Mouse (Mus musculus): Measurements from ENCODE around the gene Clptm1.
"Not testable (repeated sequence)": the region's sequence is repeated elsewhere in the genome, so short reads cannot be mapped to it uniquely, and the experiment has no call there.

Clptm1 gene

GRCm38 (mm10) chr7:19609641-19610332 is 55.0 kb downstream of the Clptm1 start:
- DNase-seq (ENCODE audit: low read depth): no peak

DNA sequence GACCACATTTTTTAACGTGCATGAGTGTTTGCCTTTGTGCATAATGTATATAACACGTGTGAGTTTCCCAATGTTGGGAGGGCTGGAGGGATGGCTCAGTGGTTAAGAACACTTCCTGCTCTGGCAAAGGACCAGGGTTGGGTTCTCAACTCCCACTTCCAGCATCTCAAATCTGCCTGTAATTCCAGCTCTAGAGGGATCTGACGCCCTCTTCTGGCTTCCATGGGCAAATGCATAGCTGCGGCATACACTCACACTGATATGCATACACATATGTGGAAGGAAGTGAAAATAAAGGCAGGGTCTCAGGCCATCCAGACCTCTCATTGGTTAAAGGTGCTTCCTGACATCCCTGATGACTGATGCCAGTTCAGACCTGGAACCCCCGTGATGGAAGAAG is 57.5 kb downstream of the Clptm1 start:
- no peak for DNase-seq (ENCODE audit: low read depth)

DNA sequence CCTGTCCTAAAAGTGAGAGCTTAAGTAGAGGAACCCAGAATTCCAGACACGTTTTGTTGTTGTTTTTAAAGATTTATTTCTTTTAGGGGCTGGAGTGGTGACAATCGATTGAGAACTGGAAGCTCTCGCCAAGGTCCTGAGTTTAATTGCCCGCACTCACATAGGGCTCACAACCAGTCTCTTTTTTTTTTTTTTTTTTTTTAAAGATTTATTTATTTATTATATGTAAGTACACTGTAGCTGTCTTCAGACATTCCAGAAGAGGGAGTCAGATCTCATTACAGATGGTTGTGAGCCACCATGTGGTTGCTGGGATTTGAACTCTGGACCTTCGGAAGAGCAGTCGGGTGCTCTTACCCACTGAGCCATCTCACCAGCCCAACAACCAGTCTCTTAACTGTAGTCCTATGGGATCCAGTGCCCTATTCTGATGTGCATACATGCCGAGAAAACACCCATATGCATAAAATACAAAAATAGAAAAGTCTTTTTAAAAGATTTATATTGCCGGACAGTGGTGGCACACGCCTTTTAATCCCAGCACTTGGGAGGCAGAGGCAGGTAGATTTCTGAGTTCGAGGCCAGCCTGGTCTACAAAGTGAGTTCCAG is 60.1 kb downstream of the Clptm1 start:
- not testable (repeated sequence) for DNase-seq (ENCODE audit: low read depth)

GRCm38 (mm10) chr7:19603849-19604605 is 60.8 kb downstream of the Clptm1 start, which contains the start of gene Clasrp:
Clasrp (minus strand) TSS chr7:19604486.
- peak; percentile 83 for DNase-seq (ENCODE audit: low read depth)

- DNase-seq (ENCODE audit: low read depth): no peak
Measured at GRCm38 (mm10) chr7:19603055-19603454, 61.8 kb downstream of the Clptm1 start.

- no peak for DNase-seq (ENCODE audit: low read depth)
Measured at GRCm38 (mm10) chr7:19600562-19600961, 64.3 kb downstream of the Clptm1 start.

DNA sequence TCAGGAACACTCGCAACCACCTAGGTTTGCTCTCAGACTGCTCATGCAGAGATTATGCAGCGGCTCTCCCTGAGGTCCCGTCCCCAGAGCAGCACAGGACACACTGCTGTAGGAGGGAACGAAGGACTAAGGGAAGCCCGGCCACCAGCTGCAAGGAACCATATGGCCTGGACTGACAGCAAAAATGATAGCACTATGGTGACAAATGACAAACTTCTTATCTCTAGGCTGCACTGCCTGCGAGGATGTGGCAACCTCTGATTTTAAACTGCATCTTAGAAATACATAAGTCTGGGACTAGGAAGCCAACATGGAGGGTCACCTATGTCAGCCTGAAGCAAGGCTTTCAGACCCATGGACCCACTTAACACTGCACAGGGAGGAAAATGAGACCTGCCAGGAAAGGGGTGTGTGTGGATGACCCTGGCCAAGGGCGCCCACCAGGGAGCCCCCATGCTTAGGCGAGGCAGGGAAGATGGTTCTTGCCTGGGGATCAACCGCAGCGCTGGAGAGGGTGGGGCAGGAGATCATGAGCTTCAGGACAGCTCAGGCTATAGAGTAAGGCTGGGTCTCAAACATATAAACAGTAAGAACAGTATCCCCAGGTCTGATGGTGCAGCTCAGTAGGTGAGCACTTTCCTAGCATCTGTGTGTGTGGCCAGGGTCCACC is 71.6 kb downstream of the Clptm1 start:
- DNase-seq (ENCODE audit: low read depth): no peak

DNA sequence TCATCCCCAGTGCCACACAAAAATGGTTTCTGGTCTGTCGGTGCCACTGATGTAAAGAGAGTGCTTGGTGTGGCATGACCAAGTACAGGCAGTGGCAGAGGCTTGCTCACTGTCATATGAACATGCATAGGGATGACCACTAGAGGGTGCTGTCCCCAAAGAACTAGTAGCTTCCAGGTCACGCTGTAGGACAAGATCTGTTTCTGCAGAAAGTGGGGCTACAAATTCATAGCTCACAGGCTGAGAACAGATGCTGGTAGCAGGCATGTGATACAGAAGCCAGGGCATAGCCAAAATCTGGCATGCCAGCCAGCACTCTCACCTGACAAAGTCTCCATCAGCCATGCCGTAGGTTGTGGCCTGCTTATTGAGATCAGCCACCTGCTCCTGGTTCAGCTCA is 74.9 kb downstream of the Clptm1 start:
- peak; percentile 27 for DNase-seq (ENCODE audit: low read depth)

DNA sequence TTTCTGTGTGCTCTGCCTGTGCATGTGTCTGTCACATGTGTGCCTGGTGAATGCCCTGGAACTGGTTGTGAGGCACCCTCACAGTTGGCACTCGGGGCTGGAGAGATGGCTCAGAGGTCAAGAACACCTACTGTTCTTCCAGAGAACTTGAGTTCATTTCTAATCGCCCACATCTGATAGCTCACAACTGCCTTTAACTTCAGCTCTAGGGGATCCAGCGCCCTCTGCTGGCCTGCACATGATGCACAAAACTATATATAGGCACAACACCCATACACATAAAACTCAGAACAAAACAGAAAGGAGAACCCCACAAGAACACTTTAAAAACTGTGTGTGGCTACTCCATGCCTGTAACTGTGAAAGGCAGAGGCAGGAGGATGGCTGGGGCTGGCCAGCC is 75.6 kb downstream of the Clptm1 start:
- DNase-seq (ENCODE audit: low read depth): peak; percentile 17

DNA sequence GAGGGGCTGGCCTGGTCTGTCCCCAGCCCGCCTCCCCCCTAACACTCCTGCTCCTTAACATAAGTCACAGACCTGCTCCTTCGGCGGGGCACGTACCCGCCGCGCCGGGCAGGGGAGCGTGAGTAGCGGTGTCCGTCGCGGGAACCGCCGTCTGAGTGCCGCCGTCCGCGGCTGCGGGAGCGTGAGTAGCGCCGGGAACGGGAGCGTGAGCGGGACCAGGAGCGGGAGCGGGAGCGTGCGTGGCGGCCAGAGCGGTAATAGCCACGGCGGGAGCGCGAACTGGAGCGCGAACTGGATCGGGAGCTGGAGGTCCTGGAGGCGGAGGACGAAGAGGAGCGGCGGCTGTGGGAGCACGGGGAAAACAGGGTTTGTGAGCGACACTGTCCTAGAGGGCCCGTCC is 78.6 kb downstream of the Clptm1 start:
- no peak for DNase-seq (ENCODE audit: low read depth)
